Mouse (Mus musculus) hindbrain, embryonic 16.5 days (tissue): Measurements from ENCODE around the gene Gm10153. TPM values are rescaled to one million over a fixed set of nuclear protein-coding genes. Genes with fewer than 3 reads are reported as not detected.
"Not testable (repeated sequence)": the region's sequence is repeated elsewhere in the genome, so short reads cannot be mapped to it uniquely, and the experiment has no call there.

Experiments
- ATAC-seq: fragments of 200-750 bp; cut with Nextera tagmentation; 2 replicates; pipeline ENCODE4 v1.8.0; 2017; ENCODE audit warnings: moderate TSS enrichment, moderate library complexity
- H3K27ac ChIP-seq: fragments of 300-500 bp; sonication (generic); 2 replicates; pipeline ENCODE4 v1.5.1; 2014; ENCODE audit warnings: low read depth, mild to moderate bottlenecking, control low read depth, low read length, moderate library complexity
- H3K27me3 ChIP-seq: fragments of 300-500 bp; sonication (generic); replicated peaks from 2 replicates; pipeline ENCODE4 v1.6.1; 2014; ENCODE audit warnings: low read length; ENCODE audit not compliant: control insufficient read depth, insufficient read depth
- H3K36me3 ChIP-seq: fragments of 300-500 bp; sonication (generic); 2 replicates; pipeline ENCODE4 v1.6.1; 2014; ENCODE audit warnings: mild to moderate bottlenecking, low read length, moderate library complexity, mixed read lengths; ENCODE audit not compliant: control insufficient read depth, insufficient read depth
- H3K4me1 ChIP-seq: fragments of 300-500 bp; sonication (generic); 2 replicates; pipeline ENCODE4 v1.6.1; 2014; ENCODE audit warnings: low read depth, low read length; ENCODE audit not compliant: control insufficient read depth, insufficient read depth
- H3K4me2 ChIP-seq: fragments of 300-500 bp; sonication (generic); 2 replicates; pipeline ENCODE4 v1.6.1; 2014; ENCODE audit warnings: mild to moderate bottlenecking, low read length, control low read depth, moderate library complexity
- H3K4me3 ChIP-seq: fragments of 300-500 bp; sonication (generic); 2 replicates; pipeline ENCODE4 v1.5.1; 2014; ENCODE audit warnings: mild to moderate bottlenecking, low read length, control low read depth, moderate library complexity
- H3K9ac ChIP-seq: fragments of 300-500 bp; sonication (generic); 2 replicates; pipeline ENCODE4 v1.6.1; 2014; ENCODE audit warnings: low read depth, mild to moderate bottlenecking, control low read depth, low read length, moderate library complexity
- H3K9me3 ChIP-seq: fragments of 300-500 bp; sonication (generic); 2 replicates; pipeline ENCODE4 v1.6.1; 2014; ENCODE audit warnings: mild to moderate bottlenecking, low read length, moderate library complexity; ENCODE audit not compliant: control insufficient read depth
- WGBS: fragments of 180-500 bp; shearing (Covaris S2); extraction: QIAGEN DNeasy Blood & Tissue Kit; methylation state at CpG from one replicate; pipeline ENCODE4 v1.1.7; 2014; 5-methylcytosine and 5-hydroxymethylcytosine counted together
- polyA plus RNA-seq: library from polyadenylated mRNA; unstranded; fragments of >200 nt; fragmentation: Nextera tagmentation; extraction: Ambion mirVana; gene quantifications from 2 replicates; pipeline ENCODE4 v1.2.1, GENCODE M21; 2015

Gm10153 gene
- polyA plus RNA-seq, 1 experiment from 2014 or later = not detected

GRCm38 (mm10) chr7:142188156-142188555, 2.0 kb downstream of the Gm10153 start:
- no peak overlapping the region for H3K9ac ChIP-seq
- H3K27me3 ChIP-seq = no peaks in the 10 kb centered on the region
- H3K9me3 ChIP-seq = no peaks in the 10 kb centered on the region
- H3K27ac ChIP-seq = no peak overlapping the region
- H3K36me3 ChIP-seq = no peaks in the 10 kb centered on the region
- WGBS = 47% methylated on average over 2 of the region's 2 CpGs
- no peak overlapping the region for H3K4me2 ChIP-seq
- ATAC-seq = no peak
- no peak overlapping the region for H3K4me3 ChIP-seq
- no peaks in the 10 kb centered on the region for H3K4me1 ChIP-seq

- H3K9ac ChIP-seq = no peak overlapping the region
- H3K9me3 ChIP-seq = no peaks in the 10 kb centered on the region
- no peak overlapping the region for H3K4me2 ChIP-seq
- no peak overlapping the region for H3K27ac ChIP-seq
- no peak overlapping the region for H3K4me3 ChIP-seq
- H3K4me1 ChIP-seq = no peaks in the 10 kb centered on the region
- H3K27me3 ChIP-seq = no peaks in the 10 kb centered on the region
- no peak for ATAC-seq
- no peaks in the 10 kb centered on the region for H3K36me3 ChIP-seq
- 63% methylated on average over 1 of the region's 1 CpGs for WGBS
Measured at GRCm38 (mm10) chr7:142181021-142181420, 9.2 kb downstream of the Gm10153 start.

GRCm38 (mm10) chr7:142178685-142179084, 11.5 kb downstream of the Gm10153 start:
- WGBS = 69% methylated on average over 1 of the region's 1 CpGs
- Histone ChIP-seq H3K4me1 (no peaks in the 10 kb centered on the region), H3K36me3 (no peaks in the 10 kb centered on the region), H3K27ac (no peak overlapping the region), H3K4me2 (no peak overlapping the region), H3K4me3 (no peak overlapping the region), H3K27me3 (no peaks in the 10 kb centered on the region), H3K9ac (no peak overlapping the region), H3K9me3 (no peaks in the 10 kb centered on the region)
- no peak for ATAC-seq

- H3K4me2 ChIP-seq, H3K36me3 ChIP-seq, H3K4me1 ChIP-seq: not testable (repeated sequence)
Measured at GRCm38 (mm10) chr7:142175905-142176304, 14.3 kb downstream of the Gm10153 start, which contains the start of gene Krtap5-2. Krtap5-2 (minus strand) TSS chr7:142176005.

GRCm38 (mm10) chr7:142169836-142170235, 20.4 kb downstream of the Gm10153 start:
- Histone ChIP-seq H3K4me2 (no peak overlapping the region), H3K9me3 (no peaks in the 10 kb centered on the region), H3K9ac (no peak overlapping the region), H3K27me3 (no peaks in the 10 kb centered on the region), H3K4me1 (no peaks in the 10 kb centered on the region), H3K4me3 (no peak overlapping the region), H3K27ac (no peak overlapping the region), H3K36me3 (no peaks in the 10 kb centered on the region)
- 48% methylated on average over 3 of the region's 3 CpGs for WGBS
- ATAC-seq = no peak

More at GRCm38 (mm10) chr7:142175905-142176304, 14.3 kb downstream of the Gm10153 start, which contains the start of gene Krtap5-2:
- not testable (repeated sequence) for H3K27me3 ChIP-seq, H3K9me3 ChIP-seq, H3K4me3 ChIP-seq, H3K27ac ChIP-seq, ATAC-seq, H3K9ac ChIP-seq

GRCm38 (mm10) chr7:142165639-142166038, 24.6 kb downstream of the Gm10153 start, which contains the start of gene Gm4553:
Gm4553 (minus strand) TSS chr7:142165739.
- H3K4me2 ChIP-seq, H3K27ac ChIP-seq, H3K4me1 ChIP-seq, H3K9ac ChIP-seq, H3K9me3 ChIP-seq, H3K27me3 ChIP-seq, H3K4me3 ChIP-seq, ATAC-seq, H3K36me3 ChIP-seq: not testable (repeated sequence)

GRCm38 (mm10) chr7:142159366-142159765, 30.8 kb downstream of the Gm10153 start:
- H3K9ac ChIP-seq = no peak overlapping the region
- H3K4me2 ChIP-seq = no peak overlapping the region
- H3K27ac ChIP-seq = no peak overlapping the region
- no peaks in the 10 kb centered on the region for H3K36me3 ChIP-seq
- H3K4me3 ChIP-seq = no peak overlapping the region
- WGBS = 90% methylated on average over 3 of the region's 3 CpGs
- no peaks in the 10 kb centered on the region for H3K9me3 ChIP-seq
- no peak for ATAC-seq
- H3K27me3 ChIP-seq = no peaks in the 10 kb centered on the region
- H3K4me1 ChIP-seq = no peaks in the 10 kb centered on the region

- not testable (repeated sequence) for ATAC-seq, H3K36me3 ChIP-seq, H3K9me3 ChIP-seq, H3K9ac ChIP-seq, H3K4me2 ChIP-seq, H3K4me1 ChIP-seq, H3K27me3 ChIP-seq, H3K4me3 ChIP-seq, H3K27ac ChIP-seq
- WGBS = 59% methylated on average over 2 of the region's 2 CpGs
Measured at GRCm38 (mm10) chr7:142157013-142157412, 33.2 kb downstream of the Gm10153 start, which contains the start of gene Gm29735. Gm29735 (minus strand) TSS chr7:142157113.

GRCm38 (mm10) chr7:142155308-142155707, 34.9 kb downstream of the Gm10153 start:
- H3K27me3 ChIP-seq = no peaks in the 10 kb centered on the region
- WGBS = 46% methylated on average over 1 of the region's 1 CpGs
- no peak for ATAC-seq
- H3K9ac ChIP-seq = no peak overlapping the region
- no peak overlapping the region for H3K4me2 ChIP-seq
- H3K4me3 ChIP-seq = no peak overlapping the region
- H3K4me1 ChIP-seq = no peaks in the 10 kb centered on the region
- H3K36me3 ChIP-seq = no peaks in the 10 kb centered on the region
- H3K27ac ChIP-seq = no peak overlapping the region
- H3K9me3 ChIP-seq = no peaks in the 10 kb centered on the region

- Histone ChIP-seq H3K4me1 (no peaks in the 10 kb centered on the region), H3K9ac (no peak overlapping the region), H3K4me3 (no peak overlapping the region), H3K4me2 (no peak overlapping the region), H3K27ac (no peak overlapping the region), H3K9me3 (no peaks in the 10 kb centered on the region), H3K27me3 (no peaks in the 10 kb centered on the region), H3K36me3 (no peaks in the 10 kb centered on the region)
- no peak for ATAC-seq
- 78% methylated on average over 4 of the region's 4 CpGs for WGBS
Measured at GRCm38 (mm10) chr7:142152191-142152590, 38.0 kb downstream of the Gm10153 start.
